Mouse (Mus musculus) heart, postnatal 0 days (tissue): ENCODE measurements around the gene Igf2bp2. TPM values are rescaled to one million over a fixed set of nuclear protein-coding genes. Genes with fewer than 3 reads are reported as not detected.

Source experiments
- ATAC-seq: fragments of 200-750 bp; cut with Nextera tagmentation; 2 replicates; pipeline ENCODE4 v1.8.0; 2017; ENCODE audit warnings: low read depth, moderate number of reproducible peaks, moderate library complexity; ENCODE audit not compliant: insufficient read depth
- DNase-seq: peaks from one replicate; pipeline ENCODE4 v3.0.0-alpha.2; 2016; ENCODE audit warnings: low spot score
- H3K27ac ChIP-seq: fragments of 300-500 bp; sonication (generic); 2 replicates; pipeline ENCODE4 v1.5.1; 2014; ENCODE audit warnings: low read depth, mild to moderate bottlenecking
- H3K27me3 ChIP-seq: fragments of 300-500 bp; sonication (generic); 2 replicates; pipeline ENCODE4 v1.6.1; 2014; ENCODE audit warnings: low read length, mixed read lengths; ENCODE audit not compliant: control insufficient read depth, insufficient read depth
- H3K36me3 ChIP-seq: fragments of 300-500 bp; sonication (generic); replicated peaks from 2 replicates; pipeline ENCODE4 v1.6.1; 2014; ENCODE audit warnings: low read length, mixed read lengths; ENCODE audit not compliant: control insufficient read depth, insufficient read depth
- H3K4me1 ChIP-seq: fragments of 300-500 bp; sonication (generic); 2 replicates; pipeline ENCODE4 v1.6.1; 2014; ENCODE audit warnings: antibody characterized with exemption; ENCODE audit not compliant: control insufficient read depth, insufficient read depth
- H3K4me2 ChIP-seq: fragments of 300-500 bp; sonication (generic); 2 replicates; pipeline ENCODE4 v1.6.1; 2014; ENCODE audit warnings: low read depth, mild to moderate bottlenecking, low read length, moderate library complexity
- H3K4me3 ChIP-seq: fragments of 300-500 bp; sonication (generic); 2 replicates; pipeline ENCODE4 v1.5.1; 2014; ENCODE audit warnings: low read depth, low read length
- H3K9ac ChIP-seq: fragments of 300-500 bp; sonication (generic); replicated peaks from 2 replicates; pipeline ENCODE4 v1.6.1; 2014; ENCODE audit warnings: low read depth, low read length, mixed read lengths
- H3K9me3 ChIP-seq: fragments of 300-500 bp; sonication (generic); replicated peaks from 2 replicates; pipeline ENCODE4 v1.6.1; 2016; ENCODE audit warnings: low read length; ENCODE audit not compliant: control insufficient read depth
- CTCF ChIP-seq: IDR thresholded peaks from 2 replicates; pipeline ENCODE4 v1.5.1; 2016; ENCODE audit warnings: antibody characterized with exemption, control low read depth, low read depth
- EP300 ChIP-seq: IDR thresholded peaks from 2 replicates; pipeline ENCODE4 v1.6.1; 2016; ENCODE audit warnings: antibody characterized with exemption, low read depth
- WGBS: fragments of 180-500 bp; shearing (Covaris S2); extraction: QIAGEN DNeasy Blood & Tissue Kit; methylation state at CpG from one replicate; pipeline ENCODE4 v1.1.7; 2014; 5-methylcytosine and 5-hydroxymethylcytosine counted together
- polyA plus RNA-seq: library from polyadenylated mRNA; unstranded; fragments of >200 nt; fragmentation: Nextera tagmentation; extraction: Ambion mirVana; gene quantifications from 2 replicates; pipeline ENCODE4 v1.2.1, GENCODE M21; 2015
- total RNA-seq: library from RNA; depleted of rRNA; stranded (reverse); fragments of >200 nt; gene quantifications from 2 replicates; pipeline ENCODE4 v1.2.3, GENCODE M21; 2014; ENCODE audit warnings: low replicate concordance; rRNA removed

Igf2bp2 gene
- total RNA-seq (26.3 and 48.1 TPM in 2 replicates), polyA plus RNA-seq (12.9 and 14.1 TPM in 2 replicates)

- WGBS, result under 1% methylated on average over 110 of the region's 131 CpGs
- ATAC-seq (peak; percentile 85), DNase-seq (peak; percentile 58)
- Histone ChIP-seq H3K9me3 (no peaks in the 10 kb centered on the region), H3K9ac (peak within 1 kb of the TSS; percentile 91), H3K4me2 (peak within 1 kb of the TSS; percentile 97), H3K4me1 (peaks cover 6% of the 10 kb centered on the region; the same call in 1 of the 2 replicates), H3K27ac (peak within 1 kb of the TSS; percentile 89), H3K4me3 (peak within 1 kb of the TSS; percentile 90), H3K27me3 (no peaks in the 10 kb centered on the region), H3K36me3 (no peaks in the 10 kb centered on the region)
- TF ChIP-seq EP300, result no peak
Measured at GRCm38 (mm10) chr16:22162512-22163455, at the start of gene Igf2bp2. Gene Igf2bp2 (minus strand): TSS chr16:22163299.

- Histone ChIP-seq H3K4me2 (no peak overlapping the region), H3K27ac (no peak overlapping the region), H3K9me3 (peaks cover 7% of the 10 kb centered on the region; the same call in 1 of the 2 replicates), H3K4me3 (no peak overlapping the region), H3K9ac (no peak overlapping the region), H3K4me1 (no peaks in the 10 kb centered on the region), H3K36me3 (no peaks in the 10 kb centered on the region), H3K27me3 (no peaks in the 10 kb centered on the region)
- DNase-seq, result no peak
- WGBS, result 83% methylated on average over 1 of the region's 1 CpGs
- TF ChIP-seq EP300 (no peak), CTCF (no peak)
- ATAC-seq, result no peak
Measured at GRCm38 (mm10) chr16:22203501-22203900, 40.4 kb upstream of the Igf2bp2 start.

- Histone ChIP-seq H3K27me3 (no peaks in the 10 kb centered on the region), H3K9ac (no peak overlapping the region), H3K36me3 (no peaks in the 10 kb centered on the region), H3K4me2 (no peak overlapping the region), H3K27ac (no peak overlapping the region), H3K4me3 (no peak overlapping the region), H3K9me3 (0 out of 2 replicates have a peak, but pooled peaks cover 1% of the 10 kb centered on the region), H3K4me1 (no peaks in the 10 kb centered on the region)
- no peak for ATAC-seq
- DNase-seq, result no peak
- TF ChIP-seq CTCF, result no peak
- TF ChIP-seq EP300, result no peak
- WGBS, result 37% methylated on average over 3 of the region's 3 CpGs
Measured at GRCm38 (mm10) chr16:22201858-22202257, 38.8 kb upstream of the Igf2bp2 start.

- H3K27me3 ChIP-seq, result no peaks in the 10 kb centered on the region
- no peak overlapping the region for H3K4me3 ChIP-seq
- DNase-seq (no peak), ATAC-seq (no peak)
- H3K27ac ChIP-seq, result no peak overlapping the region
- H3K36me3 ChIP-seq, result no peaks in the 10 kb centered on the region
- TF ChIP-seq CTCF, result no peak
- no peak for TF ChIP-seq EP300
- no peak overlapping the region for H3K9ac ChIP-seq
- WGBS, result 62% methylated on average over 1 of the region's 1 CpGs
- no peaks in the 10 kb centered on the region for H3K4me1 ChIP-seq
- no peak overlapping the region for H3K4me2 ChIP-seq
- no peaks in the 10 kb centered on the region for H3K9me3 ChIP-seq
Measured at GRCm38 (mm10) chr16:22200476-22200875, 37.4 kb upstream of the Igf2bp2 start.

GRCm38 (mm10) chr16:22187366-22187765, 24.3 kb upstream of the Igf2bp2 start:
- H3K4me1 ChIP-seq, result no peaks in the 10 kb centered on the region
- H3K27ac ChIP-seq, result no peak overlapping the region
- no peaks in the 10 kb centered on the region for H3K27me3 ChIP-seq
- ATAC-seq (no peak), DNase-seq (no peak)
- TF ChIP-seq EP300, result no peak
- TF ChIP-seq CTCF, result no peak
- H3K9ac ChIP-seq, result no peak overlapping the region
- H3K4me3 ChIP-seq, result no peak overlapping the region
- WGBS, result 72% methylated on average over 12 of the region's 12 CpGs
- H3K4me2 ChIP-seq, result no peak overlapping the region
- 0 out of 2 replicates have a peak, but pooled peaks cover under 1% of the 10 kb centered on the region for H3K9me3 ChIP-seq
- no peaks in the 10 kb centered on the region for H3K36me3 ChIP-seq
